Mouse (Mus musculus): Measurements from ENCODE around the gene Micu1.

Gene Micu1

DNA sequence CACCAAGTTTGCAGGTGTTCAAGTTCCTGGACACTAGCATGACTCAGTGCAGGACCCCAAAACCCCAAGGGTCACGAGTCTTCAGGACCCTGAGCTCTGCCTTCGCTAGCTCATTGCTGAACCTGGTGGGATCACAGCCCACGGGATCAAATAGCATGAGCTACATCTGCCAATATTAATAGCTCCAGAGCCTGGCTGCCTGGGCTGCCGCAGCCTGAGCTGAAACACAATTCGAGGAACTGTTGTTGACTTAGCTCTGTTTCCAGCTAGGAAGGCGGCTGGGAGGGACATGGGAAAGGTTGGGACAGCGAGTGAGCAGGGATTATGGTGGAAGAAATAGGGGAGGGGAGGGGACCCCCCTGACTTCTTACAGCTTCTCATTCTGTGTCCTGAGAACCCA, 200.9 kb downstream of the Micu1 start:
- in situ Hi-C loops (cut with MboI), result no loop called here

DNA sequence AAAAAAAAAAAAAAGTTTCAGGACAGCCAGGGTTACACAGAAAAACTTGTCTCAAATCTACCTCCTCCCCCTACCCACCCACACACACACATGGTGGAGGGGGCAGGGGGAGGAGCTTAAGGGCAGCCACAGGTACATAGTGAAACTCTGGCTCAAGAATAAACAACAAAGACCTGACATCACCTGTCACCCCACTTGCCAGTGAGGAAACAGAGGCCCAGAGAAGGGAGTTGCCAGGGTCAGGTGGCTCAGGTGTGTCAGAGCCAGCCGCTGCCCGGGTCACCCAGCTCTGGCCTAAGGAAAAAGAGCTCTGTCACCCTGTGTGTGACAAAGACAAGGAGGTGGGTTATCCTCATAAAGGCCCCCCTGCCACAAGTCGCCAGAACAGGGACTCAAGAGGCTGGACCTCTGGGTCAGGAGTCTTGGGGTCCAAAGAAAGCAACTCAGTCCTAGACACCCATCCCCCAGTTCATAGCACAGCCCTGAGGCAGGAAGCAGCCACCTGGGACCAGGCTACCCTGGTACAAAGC, 204.9 kb downstream of the Micu1 start:
- in situ Hi-C loops (cut with MboI), result no loop called here

DNA sequence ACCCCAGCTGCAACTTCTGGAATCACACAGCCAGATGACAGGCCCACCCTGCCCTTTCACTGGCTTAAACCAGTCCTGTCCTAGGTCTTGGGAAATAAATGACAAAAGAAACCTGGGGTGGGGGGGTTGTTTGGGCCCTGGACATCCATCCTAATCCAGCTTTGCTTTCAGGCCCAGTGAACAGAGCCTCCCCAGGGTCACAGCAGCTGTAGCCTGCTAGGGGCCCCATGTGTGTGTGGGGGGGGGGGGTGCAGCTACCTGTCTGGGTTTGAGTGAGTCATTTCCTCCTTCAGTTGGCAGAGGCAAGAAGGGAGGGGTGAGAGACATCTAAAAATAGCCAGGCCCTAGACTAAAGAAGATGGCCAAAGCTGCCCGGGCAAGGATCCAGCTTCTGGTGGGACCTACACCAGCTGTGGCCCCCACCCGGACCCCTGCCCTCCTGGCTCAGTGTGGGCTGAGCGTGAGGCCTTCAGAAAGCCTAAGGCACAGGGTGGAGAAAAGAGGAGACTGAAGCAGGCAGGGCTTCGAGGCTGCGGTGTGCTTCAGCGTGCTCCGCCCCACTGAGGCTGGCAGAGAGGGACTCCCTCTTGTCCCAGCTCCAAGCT, 205.5 kb downstream of the Micu1 start:
- in situ Hi-C loops (cut with MboI), result no loop called here

DNA sequence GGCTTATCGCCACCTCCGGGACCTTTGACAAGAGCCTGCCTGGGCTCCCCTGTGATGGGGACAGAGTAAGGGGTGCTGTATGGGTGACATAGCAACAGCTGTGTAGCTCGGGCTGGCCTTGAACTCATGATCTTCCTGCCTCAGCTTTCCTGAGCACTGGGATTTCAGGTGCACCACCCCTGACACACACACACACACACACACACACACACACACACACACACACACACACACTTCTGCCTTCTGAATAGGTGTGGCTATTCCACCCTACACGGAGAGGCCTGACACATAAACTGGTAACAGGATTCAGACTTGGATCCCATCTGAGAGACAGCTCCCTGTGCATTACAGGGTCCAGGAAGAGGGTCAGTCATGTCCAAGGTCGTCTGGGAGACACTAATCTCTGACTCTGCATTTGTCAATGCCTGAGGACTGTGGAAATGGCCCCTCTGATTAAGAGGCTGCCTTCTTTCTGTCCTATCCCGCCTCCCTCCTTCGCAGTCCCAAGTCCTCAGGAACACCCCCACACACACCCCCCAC, 206.6 kb downstream of the Micu1 start:
- in situ Hi-C loops (cut with MboI), result no loop called here

DNA sequence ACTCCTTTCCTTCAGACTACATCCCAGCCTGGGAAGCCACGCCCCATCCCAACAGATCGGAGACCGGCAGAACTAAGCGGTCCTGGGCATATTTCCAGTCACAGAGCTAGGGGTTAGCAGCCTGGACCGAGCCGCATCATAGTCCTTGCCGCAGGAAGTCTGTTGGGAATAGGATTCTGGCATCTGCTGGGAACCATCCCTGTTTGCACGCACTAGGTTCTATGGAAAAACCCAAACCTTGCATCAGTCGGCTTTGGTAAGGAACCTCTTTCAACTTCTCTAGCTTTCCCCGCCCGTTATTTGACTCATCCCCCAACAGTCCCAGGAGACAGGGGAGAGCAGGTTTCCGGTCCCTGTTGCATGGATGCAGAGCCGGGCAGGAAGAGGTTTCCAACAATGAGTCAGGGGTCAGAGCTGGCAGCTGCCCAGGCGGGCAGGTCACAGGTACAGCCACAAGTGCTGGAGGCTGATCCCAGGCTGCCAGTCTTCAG, 207.1 kb downstream of the Micu1 start:
- in situ Hi-C loops (cut with MboI), result no loop called here

DNA sequence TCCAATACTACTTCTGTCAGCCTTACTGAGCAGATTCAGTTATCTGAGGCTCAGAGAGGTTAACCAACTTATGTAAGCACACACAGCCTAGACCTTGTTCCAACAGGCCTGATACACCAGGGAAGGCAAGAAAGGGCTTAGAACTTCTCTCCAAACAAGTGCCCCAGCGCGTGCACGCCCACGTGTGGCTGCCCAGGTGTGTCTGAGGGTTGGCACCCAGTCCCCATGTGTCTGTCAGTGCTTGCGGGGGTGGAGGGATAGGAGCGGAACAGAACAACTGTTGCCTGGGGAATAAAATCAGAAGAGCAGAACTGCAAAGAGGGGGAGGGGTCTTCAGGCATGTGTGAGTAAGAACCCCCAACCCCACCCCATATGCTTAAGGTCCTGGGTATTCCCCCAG, 208.8 kb downstream of the Micu1 start:
- in situ Hi-C loops (cut with MboI), result no loop called here

DNA sequence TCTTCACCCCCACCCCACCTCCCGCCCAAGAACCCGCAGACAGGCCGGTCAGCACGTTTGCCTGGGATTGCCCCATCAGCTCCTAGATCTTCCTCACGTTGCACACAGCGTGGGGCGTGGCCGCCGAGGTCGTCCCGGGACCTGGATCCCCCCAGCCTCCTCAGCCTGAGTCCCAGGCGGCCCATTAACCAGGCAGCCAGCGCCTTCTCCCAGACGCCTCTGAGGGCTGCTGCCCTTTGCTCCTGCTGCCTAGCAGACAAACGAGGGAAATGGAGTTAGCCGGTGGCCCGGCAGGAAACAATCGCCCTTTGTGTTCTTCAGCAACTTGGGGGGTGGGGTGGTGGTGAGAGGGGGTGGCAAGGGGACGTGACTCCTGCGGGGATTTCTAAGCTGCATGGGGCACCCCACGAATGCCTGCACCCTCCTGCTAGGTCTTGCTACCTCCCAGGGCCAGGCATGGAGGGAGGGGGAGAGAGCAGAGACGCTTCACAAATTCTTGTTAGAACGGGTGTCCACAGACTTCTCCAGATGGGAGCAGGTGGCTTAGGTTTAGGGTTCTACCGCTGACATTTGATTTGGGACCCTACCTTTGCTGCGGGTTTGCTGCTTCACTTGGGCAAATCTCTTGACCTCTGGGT, 209.4 kb downstream of the Micu1 start:
- in situ Hi-C loops (cut with MboI), result no loop called here
